Mouse (Mus musculus) kidney, postnatal 0 days (tissue): Measurements from ENCODE around the gene Abcc8. TPM values are rescaled to one million over a fixed set of nuclear protein-coding genes. Genes with fewer than 3 reads are reported as not detected.

Experiments used
- ATAC-seq: fragments of 200-750 bp; cut with Nextera tagmentation; replicated peaks from 2 replicates; pipeline ENCODE4 v1.8.0; 2017; ENCODE audit warnings: low read depth, moderate number of reproducible peaks, moderate TSS enrichment, moderate library complexity; ENCODE audit not compliant: low FRiP score
- DNase-seq: peaks from one replicate; pipeline ENCODE4 v3.0.0-alpha.2; 2016; ENCODE audit warnings: low spot score
- H3K27ac ChIP-seq: fragments of 300-500 bp; sonication (generic); 2 replicates; pipeline ENCODE4 v1.5.1; 2014; ENCODE audit warnings: mild to moderate bottlenecking
- H3K27me3 ChIP-seq: fragments of 300-500 bp; sonication (generic); 2 replicates; pipeline ENCODE4 v1.6.1; 2014; ENCODE audit warnings: low read length, mixed read lengths; ENCODE audit not compliant: insufficient read depth
- H3K36me3 ChIP-seq: fragments of 300-500 bp; sonication (generic); 2 replicates; pipeline ENCODE4 v1.6.1; 2014; ENCODE audit warnings: low read length, mixed read lengths; ENCODE audit not compliant: insufficient read depth
- H3K4me1 ChIP-seq: fragments of 300-500 bp; sonication (generic); replicated peaks from 2 replicates; pipeline ENCODE4 v1.6.1; 2014; ENCODE audit warnings: antibody characterized with exemption, low read length, mixed read lengths; ENCODE audit not compliant: insufficient read depth
- H3K4me2 ChIP-seq: fragments of 300-500 bp; sonication (generic); 2 replicates; pipeline ENCODE4 v1.6.1; 2014; ENCODE audit warnings: mild to moderate bottlenecking, low read length, moderate library complexity, mixed read lengths
- H3K4me3 ChIP-seq: fragments of 300-500 bp; sonication (generic); replicated peaks from 2 replicates; pipeline ENCODE4 v1.5.1; 2014; ENCODE audit warnings: low read depth, low read length
- H3K9ac ChIP-seq: fragments of 300-500 bp; sonication (generic); 2 replicates; pipeline ENCODE4 v1.6.1; 2014; ENCODE audit warnings: low read depth, low read length
- H3K9me3 ChIP-seq: fragments of 300-500 bp; sonication (generic); replicated peaks from 2 replicates; pipeline ENCODE4 v1.6.1; 2016; ENCODE audit warnings: low read length, inconsistent platforms, mixed read lengths
- CTCF ChIP-seq: IDR thresholded peaks from 2 replicates; pipeline ENCODE4 v1.5.1; 2016; ENCODE audit warnings: antibody characterized with exemption, low read depth, mild to moderate bottlenecking, moderate library complexity
- WGBS: fragments of 180-500 bp; shearing (Covaris S2); extraction: QIAGEN DNeasy Blood & Tissue Kit; methylation state at CpG from one replicate; pipeline ENCODE4 v1.1.7; 2014; 5-methylcytosine and 5-hydroxymethylcytosine counted together
- polyA plus RNA-seq: library from polyadenylated mRNA; unstranded; fragments of >200 nt; fragmentation: Nextera tagmentation; extraction: Ambion mirVana; gene quantifications from 2 replicates; pipeline ENCODE4 v1.2.1, GENCODE M21; 2015

The Abcc8 gene
- polyA plus RNA-seq, 1 experiment from 2014 or later, result 1.1 TPM

GRCm38 (mm10) chr7:46210276-46210675, 30.4 kb upstream of the Abcc8 start:
- 82% methylated on average over 6 of the region's 6 CpGs for WGBS

DNA sequence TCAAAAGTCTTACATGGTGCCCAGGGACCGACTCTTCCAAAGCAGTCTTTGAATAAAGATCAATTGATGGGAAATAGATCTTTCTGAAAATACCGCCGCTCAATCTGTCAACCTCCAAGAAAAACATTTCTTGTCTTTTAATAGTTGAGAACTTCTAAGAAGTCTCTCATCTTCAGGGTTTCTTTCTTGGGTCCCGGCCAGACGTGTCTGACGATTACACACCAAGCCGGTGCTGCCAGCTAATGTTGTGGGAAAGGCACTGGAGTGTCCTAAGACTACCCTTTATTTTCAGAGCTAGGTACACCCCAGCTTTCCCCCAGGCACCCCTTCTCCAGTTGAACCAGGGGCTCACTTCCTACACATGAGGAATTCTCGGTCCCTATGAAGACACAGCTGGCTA, 28.3 kb upstream of the Abcc8 start:
- 86% methylated on average over 8 of the region's 8 CpGs for WGBS
- Histone ChIP-seq H3K27ac (no peak overlapping the region), H3K4me3 (no peak overlapping the region), H3K4me1 (no peaks in the 10 kb centered on the region), H3K36me3 (no peaks in the 10 kb centered on the region), H3K4me2 (no peak overlapping the region), H3K9ac (no peak overlapping the region), H3K27me3 (no peaks in the 10 kb centered on the region), H3K9me3 (no peaks in the 10 kb centered on the region)
- no peak for DNase-seq
- no peak for ATAC-seq
- no peak for TF ChIP-seq CTCF

More at GRCm38 (mm10) chr7:46210276-46210675, 30.4 kb upstream of the Abcc8 start:
- Histone ChIP-seq H3K9ac (no peak overlapping the region), H3K36me3 (no peaks in the 10 kb centered on the region), H3K27me3 (no peaks in the 10 kb centered on the region), H3K4me2 (no peak overlapping the region), H3K27ac (no peak overlapping the region), H3K4me3 (no peak overlapping the region), H3K4me1 (no peaks in the 10 kb centered on the region), H3K9me3 (no peaks in the 10 kb centered on the region)
- DNase-seq (no peak), ATAC-seq (no peak)
- no peak for TF ChIP-seq CTCF

GRCm38 (mm10) chr7:46204775-46205174, 24.9 kb upstream of the Abcc8 start:
- Histone ChIP-seq H3K27me3 (no peaks in the 10 kb centered on the region), H3K36me3 (no peaks in the 10 kb centered on the region), H3K27ac (no peak overlapping the region), H3K4me2 (no peak overlapping the region), H3K4me3 (no peak overlapping the region), H3K9ac (no peak overlapping the region), H3K4me1 (no peaks in the 10 kb centered on the region), H3K9me3 (no peaks in the 10 kb centered on the region)
- no peak for DNase-seq
- WGBS, result 66% methylated on average over 6 of the region's 6 CpGs
- no peak for ATAC-seq
- peak; percentile 30; the same call in 1 of the 2 replicates for TF ChIP-seq CTCF

DNA sequence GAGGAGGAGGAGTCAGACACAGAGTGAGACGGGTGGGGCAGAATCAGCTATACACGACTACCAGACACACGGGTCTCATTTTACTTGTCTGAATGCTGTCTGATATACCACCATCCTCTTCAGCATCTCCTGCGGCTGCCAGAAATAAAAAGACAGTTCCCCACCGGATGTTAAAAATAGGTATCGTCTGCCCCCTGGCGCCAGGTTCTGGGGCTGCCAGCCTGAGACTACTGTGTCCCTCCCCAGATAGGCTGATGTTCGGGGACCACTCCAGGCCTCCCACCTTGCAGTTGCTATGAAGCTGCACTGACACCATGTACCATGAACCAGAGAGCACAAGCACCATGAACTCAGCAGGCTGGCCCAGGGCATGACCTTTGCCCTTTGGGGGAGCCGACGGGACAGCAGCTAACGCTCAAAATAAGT, 24.2 kb upstream of the Abcc8 start:
- H3K4me2 ChIP-seq, result no peak overlapping the region
- WGBS, result 25% methylated on average over 11 of the region's 11 CpGs
- ATAC-seq (no peak), DNase-seq (peak; percentile 65)
- no peaks in the 10 kb centered on the region for H3K4me1 ChIP-seq
- no peaks in the 10 kb centered on the region for H3K9me3 ChIP-seq
- H3K27me3 ChIP-seq, result no peaks in the 10 kb centered on the region
- H3K4me3 ChIP-seq, result no peak overlapping the region
- peak; percentile 64 for TF ChIP-seq CTCF
- H3K36me3 ChIP-seq, result no peaks in the 10 kb centered on the region
- no peak overlapping the region for H3K27ac ChIP-seq
- H3K9ac ChIP-seq, result no peak overlapping the region

GRCm38 (mm10) chr7:46201649-46202048, 21.8 kb upstream of the Abcc8 start:
- DNase-seq (peak; percentile 68), ATAC-seq (no peak)
- H3K4me2 ChIP-seq, result no peak overlapping the region
- WGBS, result 17% methylated on average over 14 of the region's 14 CpGs
- H3K9ac ChIP-seq, result no peak overlapping the region
- no peaks in the 10 kb centered on the region for H3K9me3 ChIP-seq
- H3K27me3 ChIP-seq, result no peaks in the 10 kb centered on the region
- H3K4me3 ChIP-seq, result no peak overlapping the region
- no peak overlapping the region for H3K27ac ChIP-seq
- H3K4me1 ChIP-seq, result no peaks in the 10 kb centered on the region
- H3K36me3 ChIP-seq, result no peaks in the 10 kb centered on the region
- 0 out of 2 replicates have a peak, but pooled peaks have one; percentile 5 for TF ChIP-seq CTCF

GRCm38 (mm10) chr7:46200021-46200420, 20.2 kb upstream of the Abcc8 start:
- Histone ChIP-seq H3K27me3 (no peaks in the 10 kb centered on the region), H3K4me3 (no peak overlapping the region), H3K36me3 (no peaks in the 10 kb centered on the region), H3K4me1 (no peaks in the 10 kb centered on the region), H3K4me2 (no peak overlapping the region), H3K9ac (no peak overlapping the region), H3K9me3 (no peaks in the 10 kb centered on the region), H3K27ac (no peak overlapping the region)
- TF ChIP-seq CTCF, result no peak
- no peak for ATAC-seq
- 69% methylated on average over 6 of the region's 6 CpGs for WGBS
- no peak for DNase-seq

DNA sequence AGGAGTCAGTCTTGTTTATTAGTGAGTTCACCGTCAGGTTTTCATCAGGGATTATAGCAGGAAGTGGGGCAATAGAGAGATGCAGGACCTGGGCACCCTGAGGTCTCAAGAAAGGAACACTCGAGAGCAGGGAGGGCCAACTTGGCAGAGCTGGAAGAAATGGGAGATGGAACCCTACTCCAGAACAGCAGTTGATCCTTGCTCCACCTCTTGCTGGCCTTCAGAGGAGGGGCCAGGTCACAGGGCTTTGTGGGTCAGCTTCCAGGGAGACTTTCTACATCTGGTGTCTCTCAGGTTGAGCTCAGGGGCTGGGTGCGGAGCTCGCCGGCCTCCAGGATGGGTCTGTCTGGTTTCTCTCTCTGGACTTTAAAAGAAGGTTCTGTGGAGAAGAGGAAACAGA, 15.5 kb upstream of the Abcc8 start:
- Histone ChIP-seq H3K4me2 (no peak overlapping the region), H3K9ac (no peak overlapping the region), H3K27ac (no peak overlapping the region), H3K9me3 (no peaks in the 10 kb centered on the region), H3K4me1 (no peaks in the 10 kb centered on the region), H3K36me3 (no peaks in the 10 kb centered on the region), H3K27me3 (no peaks in the 10 kb centered on the region), H3K4me3 (no peak overlapping the region)
- TF ChIP-seq CTCF, result no peak
- WGBS, result 70% methylated on average over 5 of the region's 5 CpGs
- ATAC-seq (no peak), DNase-seq (no peak)
